Mouse (Mus musculus) left cerebral cortex, adult 9 months (tissue): Measurements from ENCODE around the gene Ces2g.

Experiments used
- DNase-seq, 2 experiments: peaks; one replicate each; pipeline ENCODE4 v3.0.0; 2022; ENCODE audit warnings: low spot score in 2 of 2

Gene Ces2g

DNA sequence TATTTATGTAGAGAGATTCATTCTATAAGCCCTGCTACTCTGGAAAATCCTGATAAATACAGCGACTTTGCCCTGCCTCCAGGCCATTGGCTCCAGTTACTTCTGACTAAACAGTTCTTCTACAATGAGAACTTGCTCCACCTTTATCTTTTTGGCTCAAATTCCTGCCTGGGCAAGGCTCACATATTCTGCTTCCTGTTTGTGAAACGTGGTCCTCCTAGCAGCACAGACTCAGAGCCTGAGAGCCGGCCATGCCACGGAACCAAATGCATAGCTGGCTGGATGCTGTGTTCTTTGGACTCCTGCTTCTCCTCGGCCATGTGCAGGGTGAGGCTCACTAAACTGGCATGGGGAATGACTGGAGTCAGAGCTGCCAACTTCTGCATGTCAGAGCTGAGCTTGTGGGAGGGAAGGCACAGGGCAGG is at the start of gene Ces2g:
Gene Ces2g (plus strand): TSS at position 182 of the 425 bp plus-strand sequence.
- no peak for DNase-seq

DNA sequence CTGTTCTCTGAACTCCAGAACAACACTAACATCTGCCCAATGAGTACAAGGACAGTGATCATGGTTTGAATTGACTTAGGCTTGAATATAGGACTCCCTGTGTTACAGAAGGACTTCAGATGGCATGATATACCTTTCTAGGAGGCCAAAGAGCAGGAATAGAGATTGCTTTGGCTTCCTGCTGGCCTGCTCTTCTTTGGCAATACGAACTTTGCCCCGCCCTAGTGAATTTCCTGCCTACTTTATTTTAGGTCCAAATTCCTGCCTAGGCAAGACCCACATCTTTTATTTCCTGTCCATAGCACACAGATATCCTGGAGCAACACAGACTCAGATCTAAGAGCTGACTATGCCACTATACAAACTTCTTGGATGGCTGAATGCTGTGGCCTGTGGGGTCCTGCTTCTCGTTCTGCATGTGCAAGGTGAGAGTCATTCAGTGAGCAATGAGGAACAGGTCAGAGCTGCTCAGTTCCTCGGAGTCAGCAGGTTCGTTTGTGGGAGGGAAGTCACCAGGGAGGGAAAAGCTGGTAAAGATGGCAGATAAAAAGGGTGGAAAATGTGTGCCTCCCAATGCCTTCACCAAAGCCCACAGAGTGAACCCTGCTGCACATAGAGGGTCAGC is 35.4 kb upstream of the Ces2g start, which contains the start of gene Ces2e:
Gene Ces2e (plus strand): TSS at position 289 of the 625 bp plus-strand sequence.
- no peak for DNase-seq

- DNase-seq, result no peak
Measured at GRCm38 (mm10) chr8:104927301-104927700, 34.2 kb upstream of the Ces2g start.

- no peak for DNase-seq
Measured at GRCm38 (mm10) chr8:104944665-104945064, 16.9 kb upstream of the Ces2g start.

GRCm38 (mm10) chr8:104947056-104947455 is 14.5 kb upstream of the Ces2g start, which contains the start of gene Ces2f:
Gene Ces2f (plus strand): TSS chr8:104947356.
- no peak for DNase-seq

DNA sequence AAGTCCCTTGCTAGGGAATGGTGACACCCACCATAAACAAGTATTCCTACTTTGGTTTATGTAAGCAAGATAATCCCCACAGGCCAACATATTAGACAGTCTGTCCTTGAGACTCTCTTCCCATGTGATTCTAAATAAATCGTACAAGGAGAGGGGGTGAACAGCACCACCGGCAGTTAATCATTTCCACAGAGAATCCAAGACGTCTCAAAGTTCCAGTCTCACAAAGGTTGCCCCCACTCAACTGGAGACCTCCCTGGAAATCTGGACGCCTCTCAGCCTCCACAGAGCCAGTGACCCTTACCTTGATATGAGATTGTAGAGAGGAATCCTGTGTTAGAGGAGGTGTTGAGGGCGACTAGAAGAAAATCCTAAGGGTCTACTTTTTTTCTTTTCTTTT is 12.5 kb upstream of the Ces2g start:
- DNase-seq, result no peak

GRCm38 (mm10) chr8:104962229-104962901 is 847 bp downstream of the Ces2g start:
- no peak for DNase-seq

- no peak for DNase-seq
Measured at GRCm38 (mm10) chr8:104963375-104963894, 1.9 kb downstream of the Ces2g start.

GRCm38 (mm10) chr8:104984126-104984525 is 22.6 kb downstream of the Ces2g start:
- DNase-seq, result no peak

DNA sequence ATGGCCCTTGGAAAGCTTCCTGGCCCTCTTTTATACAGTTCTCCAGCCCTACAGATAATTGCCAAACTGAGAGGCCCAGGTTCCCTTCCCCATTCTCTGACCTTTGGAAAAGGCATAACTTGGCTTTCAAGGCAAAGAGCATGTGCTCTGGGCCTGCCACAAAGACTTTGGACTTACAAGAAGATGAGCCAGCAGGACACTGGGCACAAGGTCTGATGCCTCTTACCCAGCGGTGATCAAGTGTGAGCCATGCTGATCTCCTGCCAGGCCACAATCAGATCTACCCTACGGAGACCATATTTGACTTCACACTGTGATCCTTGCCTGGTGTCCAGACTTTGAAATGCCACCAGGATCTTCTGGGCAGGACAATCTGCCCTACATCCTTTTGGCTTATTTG is 23.4 kb downstream of the Ces2g start:
- no peak for DNase-seq

DNA sequence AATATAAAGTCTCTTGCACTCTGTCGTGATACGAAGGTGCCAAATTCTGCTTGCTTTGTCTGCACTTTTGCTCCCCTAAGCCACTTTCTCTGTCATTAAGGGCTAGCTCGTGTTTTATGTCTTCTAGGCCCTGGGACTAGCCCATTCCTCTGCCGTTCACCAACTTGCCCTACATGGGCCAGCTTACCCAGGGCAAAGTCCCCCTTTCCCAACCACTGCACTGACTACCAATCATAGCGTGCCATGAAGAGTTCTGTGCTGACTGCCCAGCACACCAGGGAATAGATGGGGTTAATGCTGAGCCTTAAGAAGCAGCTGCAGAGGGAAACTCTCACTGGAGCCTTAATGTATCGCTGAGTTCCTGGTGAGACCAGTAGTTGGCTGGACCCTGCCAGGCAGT is 36.7 kb downstream of the Ces2g start:
- DNase-seq, result no peak

DNA sequence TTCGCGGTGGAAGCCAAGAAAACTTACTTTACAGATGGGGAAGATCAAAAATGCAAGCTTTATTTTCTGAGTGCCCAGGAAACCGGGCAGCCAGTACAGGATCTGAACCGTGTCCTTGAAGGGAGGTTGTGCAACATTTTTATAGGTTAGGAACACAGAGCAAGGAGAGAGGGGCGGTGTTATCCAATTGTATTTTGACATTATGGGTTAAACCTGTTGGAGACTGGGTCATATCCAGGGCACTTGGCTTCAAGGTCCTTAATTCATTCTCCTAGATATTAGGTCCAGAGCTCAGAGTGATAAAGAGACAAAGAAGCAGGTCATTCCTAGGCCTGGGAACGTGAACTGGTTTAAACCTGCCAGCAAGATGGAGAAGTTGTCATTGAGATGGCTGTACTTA is 37.7 kb downstream of the Ces2g start:
- no peak for DNase-seq

DNA sequence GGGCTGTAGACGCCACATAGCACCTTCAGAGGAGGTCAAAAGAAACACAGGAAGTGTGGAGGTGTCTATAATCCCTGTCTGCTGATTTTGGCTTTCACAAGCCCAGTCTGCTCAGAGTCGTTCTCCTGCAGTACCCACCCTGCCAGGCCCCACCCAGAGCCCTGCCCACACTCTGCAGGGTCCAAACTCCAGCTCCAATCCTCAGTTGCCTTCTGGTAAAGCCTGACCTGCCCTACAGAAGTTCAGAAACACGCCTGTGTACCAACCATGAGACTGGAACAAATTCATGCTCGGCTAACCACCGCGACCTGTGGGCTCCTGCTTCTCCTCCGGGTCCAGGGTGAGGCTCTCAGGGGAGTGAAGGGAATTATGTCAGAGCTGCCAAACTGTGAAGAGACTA is 39.1 kb downstream of the Ces2g start, which contains the start of gene Ces2h:
Gene Ces2h (plus strand): TSS at position 268 of the 400 bp plus-strand sequence.
- DNase-seq, result no peak

DNA sequence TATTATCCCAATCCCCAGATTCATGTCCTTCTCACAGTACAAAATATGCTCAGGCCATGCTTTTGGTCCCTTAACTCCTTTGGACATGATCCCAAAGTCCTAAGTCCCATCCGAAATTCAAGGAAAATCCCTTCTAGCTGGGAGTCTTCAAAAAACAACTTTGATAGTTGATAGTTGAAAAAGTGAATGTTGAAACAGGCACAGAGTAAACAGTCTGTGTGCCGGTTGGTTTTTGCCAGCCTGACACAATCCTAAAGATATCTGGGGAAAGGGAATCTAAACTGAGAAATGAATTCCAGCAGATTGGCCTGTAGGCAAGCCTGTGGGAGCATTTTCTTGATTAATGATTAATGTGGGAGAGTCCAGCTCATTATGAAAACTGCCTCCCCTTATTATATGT is 48.5 kb downstream of the Ces2g start:
- no peak for DNase-seq

DNA sequence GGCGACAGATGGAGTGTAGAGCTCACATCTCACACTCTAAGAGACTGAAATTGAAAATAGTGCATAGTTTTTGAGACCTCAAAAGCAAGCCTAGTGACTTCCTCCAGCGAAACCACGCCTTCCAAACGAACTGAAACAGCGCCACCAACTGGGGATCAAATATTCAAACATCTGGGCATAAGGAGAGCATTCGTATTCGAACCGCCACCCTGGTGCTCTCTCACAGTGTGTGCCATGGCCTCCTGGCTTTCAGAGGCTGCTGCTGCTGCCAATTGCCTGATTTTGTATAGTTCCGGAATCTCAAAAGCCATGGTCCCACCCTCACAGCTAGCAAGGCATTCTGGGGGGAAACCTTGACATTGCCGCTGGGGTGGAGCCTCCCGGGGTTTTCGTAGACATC is 49.6 kb downstream of the Ces2g start:
- DNase-seq, result no peak

DNA sequence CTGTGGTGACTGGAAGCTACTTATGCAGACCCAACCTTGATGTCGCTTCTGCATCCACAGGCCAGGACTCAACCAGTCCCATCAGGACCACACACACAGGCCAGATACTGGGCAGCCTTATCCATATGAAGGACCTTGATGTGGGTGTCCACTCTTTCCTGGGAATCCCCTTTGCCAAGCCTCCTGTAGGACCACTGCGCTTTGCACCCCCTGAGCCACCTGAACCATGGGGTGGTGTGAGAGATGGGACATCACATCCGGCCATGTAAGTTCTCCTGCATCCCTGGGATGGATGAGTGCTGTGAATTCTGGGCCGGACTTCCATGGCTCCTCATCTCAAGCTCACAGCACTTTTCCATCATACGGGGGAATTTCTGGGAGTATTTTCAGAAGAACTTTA is 52.9 kb downstream of the Ces2g start:
- no peak for DNase-seq
